Mouse (Mus musculus): ENCODE data around the gene Cracr2a. TPM values are rescaled to one million over a fixed set of nuclear protein-coding genes. Genes with fewer than 3 reads are reported as not detected.
A peak's percentile ranks its signal among the peaks of the same experiment; 100 is the strongest.

Cracr2a gene
- total RNA-seq, 2 experiments from 2014 or later, result 2.9 to 7.0 TPM

DNA sequence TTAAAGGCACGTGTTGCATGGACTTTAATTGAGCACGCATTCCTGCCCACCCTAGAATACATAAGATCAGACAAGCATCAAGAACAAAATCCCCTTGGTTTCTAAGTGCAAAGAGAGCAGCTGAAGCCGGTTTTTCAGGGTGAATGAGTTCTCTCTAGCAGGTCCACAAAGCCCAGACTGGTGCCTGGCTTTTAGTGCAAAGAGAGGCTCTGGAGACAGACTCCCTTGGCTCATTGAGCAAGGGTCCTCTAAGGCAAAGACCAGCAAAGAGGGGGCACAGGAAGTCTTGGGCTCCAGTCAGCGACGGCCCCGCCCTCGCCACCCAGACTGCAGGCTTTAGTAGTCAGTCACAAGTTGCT lies 287 bp upstream of the Cracr2a start:
- ATAC-seq (replicated peaks; ENCODE audit: low FRiP score, poor library complexity, severe bottlenecking), result no peak

DNA sequence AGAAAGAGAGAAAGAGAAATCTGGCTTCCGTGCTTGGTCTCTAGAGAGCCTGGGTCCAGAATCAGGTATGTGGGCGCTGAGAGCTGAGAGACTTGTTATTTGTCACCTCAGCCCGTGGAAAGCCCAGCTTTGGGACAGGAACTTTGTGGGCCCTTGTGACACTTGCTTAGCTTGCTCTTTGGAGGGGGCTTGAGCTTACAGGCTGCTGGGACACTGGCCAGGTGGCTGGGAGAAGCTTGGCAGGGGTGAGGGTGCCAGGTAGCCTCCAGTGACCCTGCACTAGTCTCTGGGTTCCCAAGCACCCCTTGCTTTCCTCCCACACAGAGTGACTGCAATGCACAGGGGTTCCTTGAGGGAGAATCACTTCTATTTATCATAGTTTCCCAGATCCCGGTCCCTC lies 2.4 kb downstream of the Cracr2a start:
- no peak for ATAC-seq (replicated peaks; ENCODE audit: low FRiP score, poor library complexity, severe bottlenecking)

DNA sequence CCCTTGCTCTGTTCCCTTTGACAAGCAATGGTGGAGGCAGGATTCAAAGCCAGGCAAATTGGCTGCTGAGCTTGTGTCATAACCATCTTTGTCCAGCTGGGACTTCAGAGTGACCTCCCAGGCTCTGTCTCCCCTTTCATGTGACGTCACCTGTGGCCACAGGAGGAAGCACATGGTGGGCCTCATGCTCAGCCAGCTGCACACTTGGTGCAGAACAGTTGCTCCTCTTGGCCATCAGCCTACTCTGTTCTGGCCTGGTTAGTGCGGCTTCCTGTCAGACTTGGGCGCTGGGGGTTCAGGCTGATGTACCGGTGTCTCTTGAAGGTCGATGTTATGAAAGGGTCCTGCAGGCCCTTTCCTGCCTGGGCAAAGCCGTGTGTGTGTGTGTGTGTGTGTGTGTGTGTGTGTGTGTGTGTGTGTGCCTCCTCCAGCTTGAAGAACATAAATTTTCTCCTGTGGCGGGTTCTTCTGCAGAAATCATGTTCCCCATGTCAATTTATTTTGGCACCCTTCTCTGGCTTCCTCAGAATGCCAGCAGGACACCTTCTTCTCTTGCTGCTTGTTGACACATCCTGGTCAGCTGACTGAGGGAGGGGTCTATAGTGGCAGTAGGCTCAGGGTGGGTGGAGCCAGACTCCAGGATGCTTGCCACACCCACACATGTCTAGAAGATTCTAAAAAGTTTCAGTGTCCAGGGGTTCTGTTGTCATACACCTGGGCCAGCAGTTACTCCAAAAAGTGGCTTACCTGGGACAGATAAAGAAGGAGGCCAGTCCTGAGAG lies 5.0 kb downstream of the Cracr2a start:
- no peak for ATAC-seq (replicated peaks; ENCODE audit: low FRiP score, poor library complexity, severe bottlenecking)

DNA sequence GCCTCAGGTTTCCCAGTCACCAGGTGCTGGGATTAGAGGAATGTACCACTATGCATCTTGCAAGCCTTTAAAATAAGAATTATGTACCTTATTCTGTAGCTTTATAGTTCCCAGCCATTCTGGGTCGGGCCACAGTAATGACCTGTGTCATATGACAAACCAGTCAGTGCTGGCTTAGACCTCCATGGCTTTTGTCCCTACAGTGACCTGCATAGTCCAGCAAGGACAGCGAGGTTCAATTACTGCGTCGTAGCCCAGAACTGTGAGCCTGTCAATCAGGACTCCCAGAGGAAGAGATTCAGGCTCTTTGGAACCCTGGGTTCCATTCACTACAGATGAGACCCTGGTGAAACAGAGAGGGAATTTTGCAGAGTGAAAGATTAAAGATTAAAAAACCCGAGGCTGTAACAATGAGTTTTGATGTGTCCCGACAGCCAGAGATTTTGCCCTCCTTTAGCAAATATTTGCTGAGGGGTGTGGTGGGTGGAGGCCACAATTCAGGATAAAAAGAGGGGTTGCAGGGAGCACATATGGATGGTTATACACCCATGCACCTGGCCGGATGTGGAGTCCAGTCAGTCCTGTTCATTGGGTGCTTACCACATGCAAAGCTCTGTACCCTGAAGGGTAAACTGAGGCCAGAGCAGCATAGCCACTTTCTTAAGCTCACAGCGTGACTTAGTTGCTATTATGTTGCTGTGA lies 10.9 kb downstream of the Cracr2a start:
- no peak for ATAC-seq (replicated peaks; ENCODE audit: low FRiP score, poor library complexity, severe bottlenecking)

DNA sequence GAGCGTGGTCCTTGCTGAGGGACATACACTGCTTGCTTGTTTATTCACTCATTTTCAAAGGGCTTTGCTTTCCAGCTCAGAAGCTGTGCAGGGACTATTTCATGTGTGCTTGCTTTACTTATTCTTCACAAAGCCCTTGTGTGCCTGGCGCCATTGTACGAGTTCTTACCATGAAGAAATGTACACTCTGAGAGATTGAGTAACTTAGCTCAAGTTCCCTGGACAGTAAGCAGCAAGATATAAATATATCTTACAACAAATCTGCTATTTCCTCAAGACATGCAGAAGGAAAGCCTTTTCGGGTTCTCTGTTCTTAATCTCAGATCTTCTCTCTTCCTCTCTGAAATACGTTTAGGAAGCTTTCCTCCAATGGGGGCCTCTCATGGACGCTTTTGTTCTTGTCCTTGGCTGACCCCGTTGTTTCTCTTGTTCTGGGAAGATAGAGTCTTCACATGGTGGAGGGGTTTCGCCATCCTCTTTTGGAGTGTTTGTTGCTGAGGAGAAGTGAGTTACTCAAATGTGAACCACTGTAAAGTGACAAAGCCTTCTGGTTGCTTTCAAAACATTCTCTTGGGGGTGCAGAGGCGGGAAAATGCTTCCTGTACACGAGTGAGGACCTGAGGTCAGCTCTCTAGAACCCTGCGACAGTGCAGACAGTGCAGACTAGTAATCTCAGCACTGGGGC lies 12.8 kb downstream of the Cracr2a start:
- ATAC-seq (replicated peaks; ENCODE audit: low FRiP score, poor library complexity, severe bottlenecking), result no peak

DNA sequence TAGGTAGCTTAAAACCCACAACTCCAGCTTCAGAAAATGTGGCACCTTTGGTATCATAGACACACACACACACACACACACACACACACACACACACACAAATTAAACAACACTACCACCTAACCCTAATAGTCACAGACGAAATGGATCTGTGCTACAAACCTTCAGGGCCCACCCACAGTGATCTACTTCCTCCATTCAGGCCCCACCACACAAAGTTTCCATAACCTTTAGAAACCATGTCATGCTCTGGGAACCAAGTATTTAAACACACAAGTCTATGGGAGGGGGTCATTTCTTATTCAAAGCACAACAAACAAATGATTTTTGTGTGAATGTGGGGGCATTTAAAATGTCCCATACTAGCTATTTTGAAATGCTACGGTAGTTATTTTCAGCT lies 14.1 kb downstream of the Cracr2a start:
- ATAC-seq (replicated peaks; ENCODE audit: low FRiP score, poor library complexity, severe bottlenecking), result no peak

DNA sequence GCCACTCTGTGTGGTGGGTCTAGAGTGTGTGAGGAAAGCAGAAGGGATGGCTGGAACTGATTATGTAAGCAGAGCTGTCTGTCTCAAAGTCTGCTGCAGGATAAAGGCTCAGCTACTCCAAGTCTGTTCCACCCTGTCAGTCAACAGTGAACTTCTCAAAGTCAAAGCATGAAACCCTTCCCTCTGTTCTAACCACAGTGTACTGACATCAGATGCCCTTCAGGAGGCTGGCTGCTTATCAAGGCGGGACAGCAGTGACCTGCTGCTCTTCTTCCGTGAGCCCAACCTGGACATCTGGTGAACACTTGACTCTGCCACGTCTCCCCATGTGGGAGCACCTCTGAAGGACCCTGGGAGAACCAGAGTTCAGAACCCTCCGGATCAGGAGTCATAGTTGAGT lies 16.6 kb downstream of the Cracr2a start:
- ATAC-seq (replicated peaks; ENCODE audit: low FRiP score, poor library complexity, severe bottlenecking), result peak; percentile 58

DNA sequence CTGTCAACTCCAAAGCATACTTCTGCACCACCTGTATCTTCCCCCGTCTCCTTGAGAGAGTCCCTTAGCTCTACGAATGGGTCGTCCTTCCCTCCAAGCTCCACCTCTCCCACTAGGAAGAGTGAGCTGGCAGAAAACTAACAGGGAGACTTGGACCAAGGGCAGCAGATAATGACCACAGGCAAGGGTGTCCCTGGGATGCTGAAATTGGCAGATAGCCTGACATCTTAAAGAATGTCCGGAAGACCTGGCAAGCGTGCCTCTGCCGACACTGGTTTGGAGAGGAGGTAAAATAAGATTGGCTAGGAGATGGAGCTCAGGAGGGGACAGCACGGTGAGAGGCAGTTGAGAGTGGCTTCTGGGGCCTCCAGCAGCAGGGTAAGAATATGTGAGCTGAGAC lies 17.2 kb downstream of the Cracr2a start:
- no peak for ATAC-seq (replicated peaks; ENCODE audit: low FRiP score, poor library complexity, severe bottlenecking)

DNA sequence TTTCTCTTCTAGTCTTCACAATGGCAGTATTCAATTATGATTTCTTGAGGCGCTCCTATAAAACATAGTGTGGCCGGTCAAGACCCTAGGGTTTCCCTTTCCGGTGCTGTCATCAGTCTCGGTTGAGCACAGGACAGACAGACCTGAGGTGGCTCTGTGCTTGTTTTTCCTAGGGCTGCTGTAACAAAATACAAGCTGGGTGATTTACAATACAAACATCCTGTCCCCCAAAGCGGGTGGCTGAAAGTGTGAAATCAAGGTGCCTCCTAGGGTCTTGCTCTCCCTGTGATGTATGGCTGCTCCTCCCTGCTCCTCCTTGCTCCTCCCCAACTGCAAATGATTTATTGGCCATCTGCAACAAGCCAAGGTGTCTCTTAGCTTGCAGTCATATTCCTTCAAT lies 17.7 kb downstream of the Cracr2a start:
- ATAC-seq (replicated peaks; ENCODE audit: low FRiP score, poor library complexity, severe bottlenecking), result no peak

DNA sequence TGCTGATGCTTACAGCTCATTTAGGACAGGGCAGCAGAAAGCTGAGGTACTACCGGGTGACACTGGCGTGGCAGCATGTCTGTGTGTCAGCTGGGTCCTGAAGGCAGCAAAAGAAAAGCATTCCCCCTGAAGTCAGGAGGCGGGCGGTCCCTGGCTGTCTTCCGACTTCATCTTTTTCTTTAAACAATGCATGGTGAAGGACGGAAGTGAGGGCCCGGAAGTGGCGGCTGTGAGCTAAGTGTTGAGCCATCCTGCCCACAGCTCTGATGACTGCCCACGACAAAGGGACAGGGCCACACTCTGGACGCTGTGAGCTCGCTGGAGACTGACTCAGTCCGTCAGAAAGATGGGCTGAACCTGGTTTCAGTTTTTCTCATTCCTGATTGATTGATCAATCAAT lies 20.8 kb downstream of the Cracr2a start:
- 0 out of 2 replicates have a peak, but pooled peaks have one; percentile 15 for ATAC-seq (replicated peaks; ENCODE audit: low FRiP score, poor library complexity, severe bottlenecking)

DNA sequence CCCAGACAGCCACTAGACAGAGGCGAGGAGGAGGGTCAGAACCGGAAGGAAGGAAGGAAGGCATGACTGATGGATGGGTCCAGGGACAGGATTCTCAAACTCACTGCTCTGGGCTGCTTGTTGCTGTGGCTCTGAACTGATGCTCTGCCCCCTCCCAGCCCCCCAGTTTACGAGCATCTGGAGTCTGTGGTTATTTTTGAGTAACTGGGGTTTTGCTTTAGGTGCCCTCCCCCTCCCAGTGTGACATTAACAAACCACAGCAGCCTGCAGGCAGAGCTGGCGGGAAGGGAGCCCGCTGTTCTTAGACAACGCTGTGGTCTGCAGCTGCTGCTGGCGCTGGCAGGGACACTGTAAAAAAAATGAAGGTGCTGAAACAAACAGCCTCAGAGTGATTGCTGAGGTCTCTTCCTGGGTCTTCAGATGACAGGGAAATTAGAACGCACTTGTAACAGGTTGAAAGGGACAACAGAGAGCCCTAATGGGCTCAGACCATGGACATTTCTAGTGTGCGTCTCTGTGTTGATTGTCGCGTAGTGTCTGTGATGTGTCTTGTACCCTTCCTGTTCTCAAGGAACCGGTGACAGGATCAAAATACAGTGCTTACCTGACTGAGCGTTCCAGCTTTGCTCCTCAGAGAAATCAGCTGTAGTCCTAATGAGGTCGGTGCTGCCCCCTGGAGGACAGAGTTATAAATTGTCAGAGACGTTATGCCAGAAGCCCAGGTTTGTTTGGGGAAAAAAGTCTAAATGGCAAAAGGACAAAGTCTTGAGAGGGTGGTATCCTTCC lies 21.4 kb downstream of the Cracr2a start:
- peak; percentile 75 for ATAC-seq (replicated peaks; ENCODE audit: low FRiP score, poor library complexity, severe bottlenecking)

DNA sequence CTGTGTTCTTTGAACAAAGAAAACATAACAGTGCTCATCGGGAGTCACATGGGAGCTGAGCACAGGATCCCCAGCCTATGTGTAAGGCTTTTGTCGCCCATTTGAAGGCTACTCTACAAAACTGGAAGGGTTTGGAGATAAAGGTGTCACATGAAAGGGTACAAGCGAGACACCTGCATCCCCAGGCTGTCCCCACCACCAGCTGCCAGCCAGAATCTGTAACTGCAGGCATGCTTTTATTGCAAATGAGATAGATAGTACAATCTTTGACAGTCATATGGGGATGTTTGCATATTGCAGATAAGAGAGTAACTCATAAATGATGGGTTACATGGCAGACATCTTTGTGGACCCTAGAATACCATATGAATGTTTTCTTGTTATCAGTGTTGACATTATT lies 30.3 kb downstream of the Cracr2a start:
- 0 out of 2 replicates have a peak, but pooled peaks have one; percentile 25 for ATAC-seq (replicated peaks; ENCODE audit: low FRiP score, poor library complexity, severe bottlenecking)

DNA sequence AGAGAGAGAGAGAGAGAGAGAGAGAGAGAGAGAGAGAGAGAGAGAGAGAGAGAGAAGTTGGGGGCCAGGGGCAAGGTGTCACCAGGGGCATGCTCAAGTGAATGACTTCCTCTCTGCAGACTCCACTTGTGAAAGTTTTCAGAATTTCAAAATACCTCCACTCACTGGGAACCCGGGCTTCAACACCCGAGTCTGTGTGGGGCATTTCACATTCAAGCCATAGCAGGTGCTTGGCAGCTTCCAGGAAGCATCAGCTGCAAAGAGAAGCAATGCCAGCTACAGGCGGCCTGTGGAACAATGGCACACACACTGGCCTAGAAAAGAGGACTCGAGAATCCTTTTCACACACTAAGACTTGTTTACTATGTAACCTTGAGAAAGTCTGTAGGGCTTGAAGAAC lies 32.3 kb downstream of the Cracr2a start:
- ATAC-seq (replicated peaks; ENCODE audit: low FRiP score, poor library complexity, severe bottlenecking), result no peak

DNA sequence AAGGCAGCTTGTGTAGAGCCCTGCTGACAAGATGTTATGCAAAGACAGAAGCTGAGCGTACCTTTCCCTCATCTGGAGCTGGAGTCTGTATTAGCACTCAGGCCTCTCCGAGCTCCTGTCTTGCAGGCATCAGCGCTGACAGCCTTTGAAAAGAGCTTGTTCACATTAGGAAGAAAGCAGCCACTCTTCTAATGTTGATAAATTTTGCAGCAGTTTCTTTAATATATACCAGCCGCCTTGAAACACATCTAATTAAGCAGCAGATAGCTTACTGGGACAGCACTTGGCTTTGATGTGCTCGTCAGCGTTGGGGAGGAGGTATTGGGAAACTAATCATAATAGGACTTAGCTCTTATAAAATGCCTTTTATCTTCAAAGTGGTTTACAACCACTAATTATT lies 38.1 kb downstream of the Cracr2a start:
- ATAC-seq (replicated peaks; ENCODE audit: low FRiP score, poor library complexity, severe bottlenecking), result no peak

DNA sequence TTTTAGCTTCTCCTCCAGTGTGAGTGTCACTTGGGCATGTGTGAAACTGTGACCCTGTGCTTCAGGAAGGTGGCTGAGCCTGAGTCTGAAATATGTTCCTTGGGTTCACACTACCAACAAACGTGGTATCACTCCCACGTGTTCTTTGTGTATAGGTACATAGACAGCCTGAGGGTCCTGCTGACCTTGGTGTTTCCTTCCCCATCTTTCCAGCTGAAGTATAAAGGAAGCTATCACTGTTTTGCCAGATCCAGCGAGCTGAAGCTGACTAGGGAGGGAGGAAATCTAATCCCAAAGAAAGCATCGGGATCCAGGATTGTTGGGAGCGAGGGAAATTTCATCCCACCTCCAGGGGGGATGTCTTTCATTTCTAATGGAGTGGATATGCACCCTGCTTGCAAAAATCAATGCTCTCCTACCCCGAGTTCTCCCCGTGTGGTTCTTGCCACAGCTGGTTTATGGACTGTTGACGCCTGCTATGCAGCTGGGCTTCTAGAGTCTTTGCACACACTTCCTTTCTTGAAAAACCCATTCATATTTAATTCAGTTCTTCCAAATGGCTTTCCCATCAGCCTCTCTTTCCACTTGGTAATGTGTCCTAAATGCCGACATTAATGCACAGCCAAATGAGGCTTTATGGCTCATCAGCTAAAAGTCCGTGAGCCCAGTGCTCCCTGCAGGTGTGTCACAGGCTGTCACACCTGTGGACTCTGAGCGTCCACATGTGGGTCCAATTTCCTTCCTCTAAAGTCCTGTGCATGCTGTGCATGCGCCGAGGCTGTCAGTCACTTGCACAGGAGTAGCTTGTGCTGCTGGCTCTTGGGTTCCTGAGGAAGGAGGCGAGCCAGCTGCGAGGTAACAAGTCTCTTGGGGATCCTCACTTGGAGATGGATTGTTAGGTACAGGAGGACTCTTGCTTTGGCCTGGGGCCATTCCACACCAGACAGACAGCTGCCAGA lies 44.2 kb downstream of the Cracr2a start:
- no peak for ATAC-seq (replicated peaks; ENCODE audit: low FRiP score, poor library complexity, severe bottlenecking)

DNA sequence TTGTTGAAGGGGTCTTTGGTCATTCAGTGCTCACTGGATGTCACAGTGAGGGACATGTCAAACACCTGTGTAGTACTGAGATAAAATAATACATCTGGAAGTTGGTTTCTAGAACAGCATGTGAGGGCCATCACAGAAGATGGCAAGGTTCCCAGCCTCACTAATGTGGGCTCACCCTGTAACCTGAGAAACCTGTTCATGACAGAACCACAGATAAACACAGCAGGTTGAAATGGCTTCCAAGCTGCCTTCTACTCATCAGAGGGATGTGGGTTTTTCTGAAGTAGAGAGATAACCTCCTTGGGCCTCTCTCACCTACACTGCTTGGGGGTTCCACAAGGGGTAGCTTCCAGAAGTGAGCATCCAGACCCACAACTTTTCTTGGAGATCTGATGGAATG lies 48.5 kb downstream of the Cracr2a start:
- ATAC-seq (replicated peaks; ENCODE audit: low FRiP score, poor library complexity, severe bottlenecking), result no peak

DNA sequence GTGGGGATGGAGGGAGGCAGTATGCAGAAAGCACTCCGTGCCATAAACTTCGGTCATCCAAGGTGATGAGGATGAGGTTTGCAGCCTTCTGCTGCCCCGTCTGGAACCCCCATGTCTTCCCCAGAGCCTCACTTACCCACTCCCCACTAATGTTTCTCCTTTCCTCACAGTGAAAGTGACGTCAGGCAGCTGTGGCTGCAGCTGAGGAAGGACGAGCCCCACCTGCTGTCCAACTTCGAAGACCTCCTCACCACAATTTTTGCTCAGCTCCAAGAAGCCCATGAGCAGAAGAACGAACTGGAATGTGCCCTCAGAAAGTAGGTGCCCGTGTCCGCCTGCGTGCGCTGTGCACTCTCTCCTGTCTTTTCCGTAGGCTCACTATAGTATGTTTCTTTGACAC lies 50.1 kb downstream of the Cracr2a start:
- ATAC-seq (replicated peaks; ENCODE audit: low FRiP score, poor library complexity, severe bottlenecking), result no peak

DNA sequence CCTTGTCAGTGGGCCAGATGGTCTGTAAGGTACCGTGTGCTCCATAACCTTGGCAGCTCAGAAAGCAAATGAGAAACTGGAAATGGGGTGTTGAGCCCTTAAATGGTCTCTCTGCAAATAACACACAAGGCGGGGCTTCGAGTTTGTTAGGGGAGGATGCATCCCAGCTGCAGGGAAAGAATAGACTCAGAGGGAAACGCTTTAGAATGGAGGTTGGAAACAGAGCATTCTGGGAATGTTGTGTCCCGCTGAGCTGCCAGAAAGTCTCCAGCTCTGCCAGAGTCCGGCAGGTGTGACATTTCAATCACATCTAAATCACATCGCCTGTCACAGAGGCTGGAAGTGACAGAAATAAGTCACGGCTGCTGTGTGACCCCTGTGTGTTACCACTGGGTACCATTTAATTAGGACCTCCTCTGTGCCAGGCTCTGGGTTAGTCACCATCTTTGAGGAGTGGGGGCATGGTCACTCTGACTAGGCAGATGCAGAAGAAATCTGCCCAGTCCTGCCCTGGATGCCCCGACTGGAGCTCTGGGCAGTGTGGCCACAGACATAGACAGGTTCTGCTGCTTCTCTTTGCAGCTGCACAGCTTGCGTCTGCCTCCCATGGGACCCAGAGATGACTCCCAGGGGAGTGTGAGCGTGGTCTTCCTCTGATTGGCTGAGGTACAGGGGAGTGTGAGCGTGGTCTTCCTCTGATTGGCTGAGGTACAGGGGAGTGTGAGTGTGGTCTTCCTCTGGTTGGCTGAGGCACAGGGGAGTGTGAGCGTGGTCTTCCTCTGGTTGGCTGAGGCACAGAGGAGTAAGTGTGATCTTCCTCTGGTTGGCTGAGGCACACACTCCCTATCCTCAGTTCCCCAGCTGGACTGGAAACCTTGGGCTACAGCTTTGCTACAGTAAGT lies 53.2 kb downstream of the Cracr2a start:
- no peak for ATAC-seq (replicated peaks; ENCODE audit: low FRiP score, poor library complexity, severe bottlenecking)
